In genomic region chr4:84646576-84646975, GRCm38 (mm10) we compare ENCODE assay signal across 34 mouse cellular contexts. TPM values are rescaled to one million over a fixed set of nuclear protein-coding genes. Genes with fewer than 3 reads are reported as not detected.
"Had no signal": no experiment of that assay in that cellular context is flagged by ENCODE, and none has a peak within 500 bp of the region (broad histone marks: within the 10 kb centered on the region; RNA-seq: fewer than 3 reads in every experiment).

No protein-coding gene starts in this region.

- ATAC-seq: hindbrain, embryonic 16.5 days; hindbrain, postnatal 0 days; inflammation-experienced regulatory T-cells, adult 6 months; intestine, embryonic 15.5 days; intestine, embryonic 16.5 days; intestine, postnatal 0 days had no signal

- DNase-seq: heart, postnatal 10 days; heart, postnatal 14 days; heart, postnatal 36 days; heart, postnatal 4 days; kidney, adult 11 months; kidney, adult 18-20 months; kidney, adult 2 months; kidney, adult 8-10 months; kidney, adult 9 months; kidney, postnatal 10 days; kidney, postnatal 14 days; kidney, postnatal 25 days; kidney, postnatal 36 days; kidney, postnatal 4 days; layer of hippocampus, adult 9-11 months; layer of hippocampus, postnatal 36 days had no signal

- H3K9ac ChIP-seq: heart, embryonic 12.5 days; heart, embryonic 13.5 days; heart, embryonic 15.5 days; hindbrain, embryonic 12.5 days; hindbrain, embryonic 13.5 days; hindbrain, embryonic 14.5 days; hindbrain, embryonic 15.5 days; intestine, embryonic 15.5 days; kidney, embryonic 15.5 days had no signal

- H3K9me3 ChIP-seq: heart, embryonic 12.5 days; heart, embryonic 13.5 days; heart, embryonic 15.5 days; hindbrain, embryonic 10.5 days; hindbrain, embryonic 12.5 days; hindbrain, embryonic 13.5 days; hindbrain, embryonic 15.5 days; intestine, embryonic 15.5 days; kidney, embryonic 15.5 days had no signal

- H3K27ac ChIP-seq: heart, embryonic 13.5 days; heart, embryonic 15.5 days; hindbrain, embryonic 10.5 days; hindbrain, embryonic 12.5 days; hindbrain, embryonic 13.5 days; hindbrain, embryonic 14.5 days; hindbrain, embryonic 15.5 days; hindbrain, postnatal 0 days; intestine, embryonic 15.5 days; kidney, embryonic 15.5 days; kidney, postnatal 0 days; layer of hippocampus, adult 2 months; left cerebral cortex, adult 2 months had no signal

- H3K27me3 ChIP-seq: heart, embryonic 12.5 days; heart, embryonic 13.5 days; heart, embryonic 15.5 days; intestine, embryonic 15.5 days; kidney, embryonic 15.5 days had no signal

- H3K36me3 ChIP-seq: heart, embryonic 12.5 days; heart, embryonic 13.5 days; heart, embryonic 15.5 days; hindbrain, embryonic 10.5 days; hindbrain, embryonic 12.5 days; hindbrain, embryonic 13.5 days; hindbrain, embryonic 15.5 days; intestine, embryonic 15.5 days; kidney, embryonic 15.5 days had no signal

- H3K4me1 ChIP-seq: heart, embryonic 12.5 days; heart, embryonic 13.5 days; heart, embryonic 15.5 days; hindbrain, embryonic 12.5 days; hindbrain, embryonic 13.5 days; hindbrain, embryonic 15.5 days; intestine, embryonic 15.5 days; kidney, embryonic 15.5 days had no signal

- H3K4me3 ChIP-seq: heart, embryonic 12.5 days; heart, embryonic 13.5 days; heart, embryonic 15.5 days; hindbrain, embryonic 10.5 days; hindbrain, embryonic 12.5 days; hindbrain, embryonic 13.5 days; hindbrain, embryonic 15.5 days; intestine, embryonic 15.5 days; kidney, embryonic 15.5 days; layer of hippocampus, adult 2 months; left cerebral cortex, adult 2 months had no signal

- H3K4me2 ChIP-seq: heart, embryonic 12.5 days; heart, embryonic 13.5 days; heart, embryonic 15.5 days; hindbrain, embryonic 12.5 days; hindbrain, embryonic 13.5 days; hindbrain, embryonic 14.5 days; hindbrain, embryonic 15.5 days; intestine, embryonic 15.5 days; kidney, embryonic 15.5 days had no signal

RNA-seq across cellular contexts. Expression of gene Bnc2, which starts 28.5 kb away (rescaled TPM):
- polyA plus RNA-seq: inflammation-experienced regulatory T-cells, adult 6 months had no signal
